Mouse (Mus musculus) cortical plate, adult 2 months (tissue): ENCODE results near the gene Ahnak. TPM values are rescaled to one million over a fixed set of nuclear protein-coding genes. Genes with fewer than 3 reads are reported as not detected.
"Not testable (repeated sequence)": the region's sequence is repeated elsewhere in the genome, so short reads cannot be mapped to it uniquely, and the experiment has no call there.

Experiments used
- H3K27ac ChIP-seq: fragments of 200-500 bp; 2 replicates; pipeline ENCODE4 v1.5.1; 2012; ENCODE audit warnings: low read length, control low read depth, inconsistent platforms; ENCODE audit not compliant: insufficient read depth
- H3K4me1 ChIP-seq: fragments of 200-500 bp; 2 replicates; pipeline ENCODE4 v1.6.1; 2011; ENCODE audit warnings: low read length; ENCODE audit not compliant: control insufficient read depth, insufficient read depth
- H3K4me3 ChIP-seq: fragments of 200-500 bp; 2 replicates; pipeline ENCODE4 v1.5.1; 2011; ENCODE audit warnings: mild to moderate bottlenecking, low read length, control low read depth; ENCODE audit not compliant: insufficient read depth
- CTCF ChIP-seq: fragments of 200-500 bp; IDR thresholded peaks from 2 replicates; pipeline ENCODE4 v1.5.1; 2011; ENCODE audit warnings: mild to moderate bottlenecking, control low read depth, low read length; ENCODE audit not compliant: insufficient read depth; ENCODE audit errors: extremely low read depth
- POLR2A ChIP-seq: fragments of 200-500 bp; IDR thresholded peaks from 2 replicates; pipeline ENCODE4 v1.6.1; 2011; ENCODE audit warnings: mild to moderate bottlenecking, low read length, control low read depth; ENCODE audit not compliant: insufficient read depth; ENCODE audit errors: extremely low read depth
- polyA plus RNA-seq: library from polyadenylated mRNA; depleted of rRNA; stranded (reverse); fragments of >200 nt; gene quantifications from 2 replicates; pipeline ENCODE4 v1.2.3, GENCODE M21; 2012

The Ahnak gene
- polyA plus RNA-seq, 1 experiment, result 7.7 TPM

DNA sequence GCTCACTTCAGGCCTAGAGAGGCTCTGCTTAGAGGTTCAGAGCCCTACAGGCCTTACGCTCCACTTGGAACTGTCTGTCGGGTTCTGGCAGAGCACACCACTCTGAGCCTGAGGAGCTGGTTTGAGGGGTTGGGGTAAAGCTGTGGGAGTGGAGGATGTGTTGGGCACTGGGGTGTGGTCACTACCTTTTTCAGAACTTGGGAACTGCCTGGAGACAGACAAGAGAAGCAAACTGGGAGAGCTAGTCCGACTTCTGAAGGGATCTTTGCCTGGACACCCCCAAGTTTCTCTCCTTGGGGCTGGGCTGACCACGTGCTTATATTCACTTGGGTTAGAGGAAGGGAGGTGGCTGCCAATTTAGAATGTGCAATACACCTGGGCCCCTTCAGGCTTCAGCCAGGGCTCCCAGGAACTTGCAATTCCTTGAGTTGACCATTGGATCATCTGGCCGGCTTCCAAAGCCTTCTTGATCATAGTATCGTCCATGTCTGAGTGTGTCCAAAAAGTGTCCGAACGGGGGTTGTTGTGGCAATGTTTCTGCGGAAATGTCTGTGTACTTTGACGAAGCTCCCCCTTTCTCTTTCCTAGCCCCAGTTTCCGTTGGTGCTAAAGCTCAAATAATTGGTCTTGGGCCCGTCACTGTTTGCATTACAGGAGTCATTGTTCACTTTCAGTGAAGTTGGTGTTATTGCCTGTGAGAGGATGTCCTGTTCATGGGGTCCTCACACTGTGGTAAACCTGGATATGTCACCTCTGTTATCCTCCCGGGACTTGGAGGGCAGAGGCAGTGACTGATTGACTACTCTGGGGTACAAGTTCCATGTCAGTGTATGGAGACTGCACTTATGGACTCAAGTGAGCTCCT, 3.0 kb downstream of the Ahnak start:
- no peak overlapping the region for H3K4me3 ChIP-seq
- TF ChIP-seq CTCF (no peak), POLR2A (no peak)
- peak overlapping the region; percentile 65 for H3K27ac ChIP-seq
- peaks cover 2% of the 10 kb centered on the region; the same call in 1 of the 2 replicates for H3K4me1 ChIP-seq

DNA sequence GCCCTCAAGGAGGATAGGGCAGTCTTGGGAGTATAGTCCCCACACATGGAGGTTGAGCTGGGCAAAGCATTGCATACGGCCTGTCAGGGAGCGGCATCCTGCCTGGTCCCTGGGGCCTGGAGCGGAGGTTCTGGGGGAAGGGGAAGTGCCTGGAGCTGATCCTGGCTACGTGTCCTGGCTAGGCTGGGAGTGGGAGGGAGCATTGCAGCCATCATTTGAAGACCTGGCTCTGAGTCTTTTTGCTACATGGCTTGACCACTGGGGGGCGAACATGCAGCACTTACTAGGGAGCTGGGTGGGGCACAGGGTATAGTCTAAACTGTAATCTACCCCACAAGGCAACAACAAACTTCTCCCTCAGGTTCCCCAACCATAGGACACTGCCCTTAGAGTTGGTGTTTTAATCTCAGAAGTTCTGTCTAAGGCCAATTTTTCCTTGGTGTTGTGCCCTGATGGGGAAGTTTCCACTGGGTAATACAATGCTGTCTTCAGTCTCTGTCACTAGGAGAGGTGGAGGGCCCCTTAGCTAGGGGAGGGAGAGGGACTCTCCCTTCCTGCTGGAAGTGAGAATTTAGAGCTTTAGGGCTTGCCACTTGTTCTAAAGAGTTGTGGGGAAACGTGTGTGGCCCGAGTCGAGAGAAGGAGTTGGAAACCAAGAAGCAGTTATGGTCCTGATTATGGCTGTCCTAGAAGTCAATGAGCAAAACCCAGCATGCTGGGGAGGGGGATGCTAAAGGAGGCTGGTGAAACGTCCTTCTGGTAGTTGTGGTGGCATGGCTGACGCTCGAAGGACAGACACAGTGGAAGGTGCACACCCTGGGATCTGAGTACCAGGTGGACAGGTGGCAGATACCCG, 3.9 kb downstream of the Ahnak start:
- H3K4me3 ChIP-seq, result no peak overlapping the region
- H3K27ac ChIP-seq, result peak overlapping the region; percentile 65
- TF ChIP-seq POLR2A, result no peak
- peak; percentile 72 for TF ChIP-seq CTCF
- H3K4me1 ChIP-seq, result peaks cover 7% of the 10 kb centered on the region

DNA sequence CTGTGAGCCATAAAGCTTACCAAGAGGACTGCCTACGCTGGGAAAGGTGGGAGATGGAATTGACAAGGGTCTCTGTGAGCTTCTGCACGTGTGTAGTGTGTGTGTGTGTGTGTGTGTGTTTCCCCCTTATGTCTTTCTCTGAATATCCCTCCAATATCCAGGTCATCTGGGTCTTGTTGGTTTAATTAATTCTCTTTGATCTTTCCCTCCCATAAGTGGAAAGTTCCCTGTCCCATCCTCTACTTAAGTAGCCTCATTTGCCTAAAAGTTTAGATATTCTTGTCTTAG, 4.5 kb downstream of the Ahnak start:
- Histone ChIP-seq H3K4me1 (peaks cover 8% of the 10 kb centered on the region), H3K4me3 (no peak overlapping the region), H3K27ac (0 out of 2 replicates have a peak overlapping the region, but pooled peaks have one; percentile 10)
- TF ChIP-seq CTCF (no peak), POLR2A (no peak)

- Histone ChIP-seq H3K4me1 (peaks cover 8% of the 10 kb centered on the region), H3K4me3 (no peak overlapping the region), H3K27ac (no peak overlapping the region)
- no peak for TF ChIP-seq CTCF
- no peak for TF ChIP-seq POLR2A
Measured at GRCm38 (mm10) chr19:8994813-8995607, 5.9 kb downstream of the Ahnak start.

DNA sequence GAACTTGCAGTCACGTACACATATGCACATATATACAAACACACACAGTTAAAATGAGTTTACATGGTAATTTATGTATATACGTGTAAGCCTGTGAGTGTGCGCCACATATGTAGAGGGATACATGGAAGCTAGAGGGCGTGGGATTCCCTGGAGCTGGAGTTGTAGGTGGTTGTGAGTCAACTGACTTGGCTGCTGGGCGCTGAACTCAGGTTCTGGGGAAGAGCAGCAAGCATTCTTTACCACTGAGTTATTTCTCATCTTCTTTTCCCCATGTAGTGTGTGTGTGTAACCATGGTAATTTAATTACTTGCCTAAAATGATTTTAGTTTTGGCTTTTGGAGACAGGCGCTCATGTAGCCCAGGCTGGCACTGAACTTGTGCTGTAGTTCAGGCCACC, 7.5 kb downstream of the Ahnak start:
- H3K4me1 ChIP-seq, result peaks cover 6% of the 10 kb centered on the region
- H3K27ac ChIP-seq, result no peak overlapping the region
- no peak for TF ChIP-seq POLR2A
- no peak for TF ChIP-seq CTCF
- H3K4me3 ChIP-seq, result no peak overlapping the region

DNA sequence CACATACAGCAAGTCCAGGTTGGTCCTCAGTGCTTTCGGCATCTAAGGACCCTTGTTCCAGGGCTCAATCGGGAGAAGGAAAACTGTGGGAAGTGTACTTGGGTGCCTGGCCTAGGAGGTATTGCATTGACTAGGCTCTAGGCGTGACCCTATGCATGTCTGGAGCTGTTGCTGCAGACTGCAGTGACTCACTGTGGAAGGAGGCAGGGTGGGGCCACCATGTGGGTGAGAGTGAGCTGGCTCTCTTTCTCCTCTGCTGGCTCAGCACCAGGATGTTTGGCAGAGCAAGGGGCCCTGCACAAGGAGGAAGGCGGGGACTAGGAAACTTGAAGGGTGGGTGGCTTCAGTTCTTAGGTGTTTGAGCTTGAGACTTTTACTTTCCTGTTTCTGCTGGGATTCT, 8.5 kb downstream of the Ahnak start:
- peak overlapping the region; percentile 23; the same call in 1 of the 2 replicates for H3K27ac ChIP-seq
- H3K4me1 ChIP-seq, result peaks cover 6% of the 10 kb centered on the region
- no peak overlapping the region for H3K4me3 ChIP-seq
- TF ChIP-seq CTCF (no peak), POLR2A (no peak)

- H3K27ac ChIP-seq, result no peak overlapping the region
- no peak for TF ChIP-seq POLR2A
- no peak for TF ChIP-seq CTCF
- no peak overlapping the region for H3K4me3 ChIP-seq
- H3K4me1 ChIP-seq, result peaks cover 6% of the 10 kb centered on the region
Measured at GRCm38 (mm10) chr19:8998546-8998945, 9.5 kb downstream of the Ahnak start.

DNA sequence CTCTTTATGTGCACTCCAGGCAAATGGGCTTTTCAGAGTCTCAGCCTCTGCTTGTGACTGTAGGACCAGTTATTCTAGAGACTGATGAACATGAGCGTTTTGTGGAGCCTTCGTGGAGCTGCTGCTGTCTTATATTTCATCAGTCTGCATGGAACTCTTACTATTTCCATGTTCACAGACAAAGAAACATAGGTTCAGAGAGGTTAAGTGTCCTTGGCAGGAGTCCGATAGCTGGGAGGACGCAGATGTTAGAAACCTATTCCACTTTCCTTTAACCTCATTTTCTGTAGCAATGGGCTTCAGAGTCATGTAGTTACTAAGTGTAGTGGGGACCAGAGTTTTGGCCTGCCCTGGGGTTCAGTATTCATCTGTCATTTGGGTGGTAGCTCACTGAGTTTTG, 10.1 kb downstream of the Ahnak start:
- no peak overlapping the region for H3K27ac ChIP-seq
- H3K4me3 ChIP-seq, result no peak overlapping the region
- no peak for TF ChIP-seq CTCF
- TF ChIP-seq POLR2A, result no peak
- H3K4me1 ChIP-seq, result peaks cover 6% of the 10 kb centered on the region

DNA sequence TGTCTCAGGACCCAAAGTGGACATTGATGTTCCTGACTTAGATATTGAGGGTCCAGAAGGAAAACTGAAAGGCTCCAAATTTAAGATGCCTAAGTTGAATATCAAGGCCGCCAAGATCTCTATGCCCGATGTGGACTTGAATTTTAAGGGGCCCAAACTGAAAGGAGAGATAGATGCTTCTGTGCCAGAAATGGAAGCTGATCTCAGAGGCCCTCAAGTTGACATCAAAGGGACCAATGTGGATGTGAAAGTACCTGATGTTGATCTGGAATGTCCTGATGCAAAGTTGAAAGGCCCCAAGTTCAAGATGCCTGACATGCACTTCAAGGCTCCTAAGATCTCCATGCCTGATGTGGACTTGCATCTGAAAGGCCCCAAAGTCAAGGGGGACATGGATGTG, 17.8 kb downstream of the Ahnak start:
- not testable (repeated sequence) for H3K27ac ChIP-seq, H3K4me1 ChIP-seq, H3K4me3 ChIP-seq

DNA sequence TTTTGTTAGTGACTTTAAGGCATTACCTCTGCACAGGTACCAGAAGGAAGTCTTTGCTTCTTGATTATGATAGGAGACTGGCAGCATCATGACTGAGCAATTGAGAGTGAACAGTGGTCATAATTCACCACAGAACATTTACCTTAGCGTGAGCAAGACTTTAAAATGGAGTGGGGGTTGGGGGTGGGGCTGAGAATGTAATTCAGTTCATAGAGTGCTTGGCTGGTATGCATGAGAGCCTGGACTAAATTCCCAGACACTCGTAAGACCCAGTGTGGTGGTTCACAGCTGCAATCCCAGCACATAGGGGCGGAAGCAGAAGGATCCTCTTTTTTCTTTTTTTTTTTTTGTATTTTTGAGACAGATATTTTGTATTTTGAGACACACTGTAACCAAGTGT, 30.2 kb downstream of the Ahnak start:
- H3K4me3 ChIP-seq, result no peak overlapping the region
- no peak overlapping the region for H3K27ac ChIP-seq
- no peak for TF ChIP-seq POLR2A
- TF ChIP-seq CTCF, result no peak
- H3K4me1 ChIP-seq, result no peaks in the 10 kb centered on the region
